Mouse (Mus musculus) T-helper 17 cell (primary cell): Measurements from ENCODE around the gene Sh3glb1.

ENCODE experiments used
- in situ Hi-C, 2 experiments: fragments of 300-600 bp; cut with MboI, MseI; formaldehyde crosslinking; loops; 1 replicate in 1 of 2; 2 replicates in 1 of 2; pipeline ENCODE4 v1.15.1; 2025; ENCODE audit warnings: high pct_unique_total_duplicates in 2 of 2

The Sh3glb1 gene

DNA sequence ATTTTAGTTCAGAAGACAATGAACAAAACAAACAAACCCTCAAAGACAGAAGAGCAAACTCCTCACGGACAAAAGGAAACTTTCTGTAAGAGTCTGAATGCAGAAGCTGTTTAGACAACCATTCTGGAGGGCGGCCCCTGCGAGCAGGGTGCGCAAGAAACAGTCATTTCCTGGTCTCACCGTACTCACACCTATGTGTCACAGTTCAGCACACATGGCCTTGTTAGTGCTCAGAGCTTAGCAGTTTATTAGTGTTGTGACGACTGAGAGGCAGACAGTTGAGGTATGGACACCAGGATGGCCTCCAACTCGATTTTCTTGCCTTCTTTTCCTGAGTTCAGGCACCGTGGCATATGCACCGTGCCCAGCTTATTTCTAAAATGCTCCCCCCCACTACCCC, 4.2 kb downstream of the Sh3glb1 start:
- in situ Hi-C loops: loop anchor here in 1 of 2 experiments (25.0 kb wide), 1 partner anchor 1796 kb away; the partner anchor contains the start of gene Rpf1

GRCm38 (mm10) chr3:144715033-144715432, 5.1 kb downstream of the Sh3glb1 start:
- in situ Hi-C loops: loop anchor here in 1 of 2 experiments (25.0 kb wide), 1 partner anchor 1797 kb away; the partner anchor contains the start of gene Rpf1

DNA sequence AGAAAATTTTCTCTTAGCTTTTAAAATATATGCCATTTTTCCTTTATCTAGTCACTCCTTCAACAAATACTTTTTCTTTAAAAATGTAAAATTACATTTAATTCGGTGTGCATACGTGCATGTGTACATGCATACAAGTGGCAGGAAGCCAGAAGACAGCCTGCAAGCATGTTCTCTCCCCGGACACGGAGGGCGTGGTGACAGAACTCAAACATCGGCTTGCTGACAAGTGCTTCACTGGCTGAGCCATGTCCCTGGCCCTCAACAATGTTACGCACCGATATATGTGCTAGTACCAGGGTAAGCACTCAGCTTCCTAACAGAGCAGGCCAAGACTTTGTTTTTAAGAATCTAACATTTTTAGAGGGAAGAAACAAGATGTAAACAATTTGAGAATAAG, 5.5 kb downstream of the Sh3glb1 start:
- in situ Hi-C loops: loop anchor here in 1 of 2 experiments (5.0 to 25.0 kb wide), 2 partner anchors 262 to 1798 kb away; partner anchors contain the start of gene Rpf1

- in situ Hi-C loops: loop anchor here in 1 of 2 experiments (5.0 to 25.0 kb wide), 2 partner anchors 262 to 1798 kb away; partner anchors contain the start of gene Rpf1
Measured at GRCm38 (mm10) chr3:144714126-144714525, 6.0 kb downstream of the Sh3glb1 start.

DNA sequence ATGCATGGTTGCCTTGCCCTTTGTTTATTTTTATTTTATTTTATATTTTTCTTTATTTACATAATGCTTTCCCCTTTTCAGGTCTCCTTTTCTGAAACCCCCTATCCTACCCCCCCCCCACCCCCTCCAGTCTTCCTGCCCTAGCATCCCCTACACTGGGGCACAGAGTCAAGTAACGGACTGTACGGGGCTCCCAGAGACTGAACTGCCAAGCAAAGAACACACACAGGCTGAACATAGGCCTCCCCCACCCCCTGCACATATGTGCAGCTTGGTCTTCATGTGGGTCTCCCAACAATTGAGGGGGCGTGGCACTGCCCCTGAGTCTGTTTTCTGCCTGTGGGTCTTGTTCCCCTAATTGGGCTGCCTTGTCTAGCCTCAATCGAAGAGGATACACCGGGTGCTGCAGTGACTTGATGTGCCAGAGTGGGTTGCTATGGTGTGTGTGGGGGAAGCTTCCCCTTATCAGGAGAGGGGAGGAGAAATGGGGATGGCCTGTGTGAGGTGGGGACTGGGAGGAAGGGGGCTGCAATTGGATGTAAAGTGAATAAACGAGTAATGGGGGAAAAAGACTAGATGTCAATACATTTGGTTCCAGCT, 8.4 kb downstream of the Sh3glb1 start:
- in situ Hi-C loops: loop anchor here in 1 of 2 experiments (5.0 to 25.0 kb wide), 2 partner anchors 259 to 1801 kb away; partner anchors contain the start of gene Rpf1

- in situ Hi-C loops: loop anchor here in 1 of 2 experiments (25.0 kb wide), 1 partner anchor 1804 kb away; the partner anchor contains the start of gene Rpf1
Measured at GRCm38 (mm10) chr3:144708612-144709011, 11.5 kb downstream of the Sh3glb1 start.

DNA sequence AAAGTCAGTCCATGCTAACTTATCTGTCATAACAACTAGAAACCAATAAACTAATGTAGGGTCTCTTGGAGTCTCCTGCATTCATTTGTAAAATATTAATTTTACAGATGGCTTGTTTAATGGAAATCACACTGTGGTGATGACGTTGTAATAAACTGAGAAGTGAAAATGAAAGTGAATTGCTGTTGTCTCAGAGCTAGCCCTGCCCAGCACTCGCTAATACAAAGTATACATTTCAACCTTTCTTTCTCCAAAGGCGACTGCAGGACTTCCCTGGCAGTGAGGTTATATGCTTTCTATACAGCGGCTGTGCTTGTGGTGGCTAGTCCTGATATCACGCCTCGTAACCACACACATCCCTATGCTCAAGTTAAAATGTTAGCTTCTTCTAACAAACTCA, 16.2 kb downstream of the Sh3glb1 start:
- in situ Hi-C loops: loop anchor here in 1 of 2 experiments (25.0 kb wide), 1 partner anchor 1808 kb away; the partner anchor contains the start of gene Rpf1

GRCm38 (mm10) chr3:144698790-144699433, 21.2 kb downstream of the Sh3glb1 start:
- in situ Hi-C loops: no loop called here

- in situ Hi-C loops: no loop called here
Measured at GRCm38 (mm10) chr3:144697942-144698341, 22.2 kb downstream of the Sh3glb1 start.

- in situ Hi-C loops: no loop called here
Measured at GRCm38 (mm10) chr3:144697154-144697553, 23.0 kb downstream of the Sh3glb1 start.

DNA sequence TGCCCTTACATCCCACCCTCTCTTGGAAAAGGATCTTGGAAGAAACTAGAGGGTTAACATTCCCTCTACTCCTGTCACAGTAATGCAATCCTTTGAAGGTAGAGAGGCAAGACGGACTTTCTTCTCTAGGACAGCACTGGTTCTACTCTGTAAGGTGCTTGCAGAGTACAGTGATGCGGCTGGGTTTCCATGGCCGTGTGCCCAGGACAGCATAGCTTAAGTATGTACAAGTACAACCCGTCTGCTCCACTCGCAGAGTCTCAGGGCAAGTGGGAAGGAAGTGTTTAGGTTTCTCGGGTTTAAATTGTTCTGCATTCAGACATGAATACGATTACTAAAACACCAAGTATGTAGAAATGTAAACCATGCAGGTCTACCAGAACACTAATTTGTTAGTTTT, 25.2 kb downstream of the Sh3glb1 start:
- in situ Hi-C loops: no loop called here

GRCm38 (mm10) chr3:144694040-144694439, 26.1 kb downstream of the Sh3glb1 start:
- in situ Hi-C loops: no loop called here

DNA sequence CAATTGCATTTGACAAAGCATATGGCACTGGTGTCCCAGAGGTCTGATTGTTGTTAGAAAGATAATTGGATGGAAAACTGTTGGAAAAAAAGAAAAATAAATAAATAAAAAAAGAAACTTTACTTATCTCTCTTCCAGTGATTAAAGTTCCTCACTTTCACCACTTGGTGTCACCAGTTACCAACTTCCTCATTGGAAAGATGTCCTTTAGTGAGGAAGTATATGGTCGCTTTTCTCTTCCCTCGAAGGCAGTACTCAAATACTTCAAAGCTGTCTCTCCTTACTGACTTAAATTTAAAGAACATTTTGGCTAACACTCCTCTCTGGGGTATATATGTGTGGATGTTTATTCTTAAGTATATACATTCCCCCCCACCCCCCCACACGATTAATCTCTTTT, 28.1 kb downstream of the Sh3glb1 start:
- in situ Hi-C loops: no loop called here

DNA sequence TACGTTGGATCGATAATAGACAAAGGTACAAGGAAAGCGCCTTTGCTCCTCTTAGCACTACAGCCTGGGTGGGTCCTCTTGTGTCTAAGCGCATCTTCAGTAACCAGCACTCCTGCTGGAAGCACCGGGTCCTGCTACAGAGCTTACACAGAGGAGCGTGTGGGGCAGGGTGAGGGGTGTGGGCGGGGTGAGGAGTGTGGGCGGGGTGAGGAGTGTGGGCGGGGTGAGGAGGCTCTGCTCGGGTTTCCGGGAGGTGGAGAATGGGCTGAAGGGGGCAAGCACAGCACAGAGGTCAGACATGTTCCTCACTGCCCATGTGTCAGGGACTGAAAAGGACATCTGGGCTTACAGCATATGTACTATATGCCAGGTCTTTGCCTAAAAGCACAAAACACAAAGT, 30.9 kb downstream of the Sh3glb1 start:
- in situ Hi-C loops: no loop called here

- in situ Hi-C loops: no loop called here
Measured at GRCm38 (mm10) chr3:144688284-144688683, 31.9 kb downstream of the Sh3glb1 start.

GRCm38 (mm10) chr3:144687618-144688017, 32.5 kb downstream of the Sh3glb1 start:
- in situ Hi-C loops: no loop called here

DNA sequence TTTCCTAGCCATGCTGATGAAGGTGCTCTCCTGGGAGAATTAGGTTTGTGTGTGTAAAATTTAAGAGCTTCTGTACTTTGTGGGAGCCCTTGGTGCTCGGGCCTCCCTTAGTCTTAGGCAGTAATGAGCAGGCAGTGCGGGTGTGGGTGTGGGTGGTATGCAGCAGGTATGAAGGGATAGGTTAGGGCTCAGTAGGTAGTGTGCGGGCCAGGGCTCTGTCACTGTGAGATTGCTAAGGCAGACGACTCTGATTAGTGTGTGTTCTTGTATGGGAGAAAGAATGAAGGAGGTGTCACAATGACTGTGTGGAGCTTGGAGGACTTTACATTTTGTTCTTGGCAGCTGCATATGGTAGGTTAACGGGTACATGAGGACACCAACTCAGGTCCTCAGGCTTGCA, 34.0 kb downstream of the Sh3glb1 start:
- in situ Hi-C loops: no loop called here

DNA sequence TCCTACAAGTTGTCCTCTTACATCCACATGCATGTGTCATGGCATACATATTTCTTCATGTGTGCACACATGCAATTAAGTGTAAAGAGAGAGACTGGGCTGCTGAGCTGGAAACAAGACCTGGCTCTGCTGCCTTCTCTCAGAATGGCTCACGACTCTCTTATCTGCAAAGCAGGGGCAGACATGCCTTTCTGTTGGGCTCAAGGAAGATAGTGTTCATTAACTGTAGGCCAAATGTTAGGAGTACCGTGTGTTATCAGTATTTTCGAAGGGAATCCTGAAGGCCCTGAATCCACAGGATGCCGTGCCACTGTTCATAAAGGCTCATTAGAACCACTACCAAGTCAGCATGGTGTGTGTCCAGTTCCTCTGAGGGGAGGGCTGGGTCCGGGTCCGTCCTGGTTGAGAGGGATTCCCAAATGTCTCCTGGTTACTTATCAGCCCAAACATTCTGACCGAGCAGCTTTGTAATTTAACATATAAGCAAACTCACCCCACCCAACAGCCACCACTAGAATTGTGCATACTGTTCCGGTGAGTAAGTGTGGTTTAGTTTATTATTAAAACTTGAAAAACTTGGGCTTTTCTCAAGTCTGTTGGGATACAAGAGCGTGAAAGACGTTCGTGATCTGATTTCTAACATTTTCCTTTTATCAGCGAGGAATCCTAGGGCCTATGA, 36.9 kb downstream of the Sh3glb1 start:
- in situ Hi-C loops: no loop called here

DNA sequence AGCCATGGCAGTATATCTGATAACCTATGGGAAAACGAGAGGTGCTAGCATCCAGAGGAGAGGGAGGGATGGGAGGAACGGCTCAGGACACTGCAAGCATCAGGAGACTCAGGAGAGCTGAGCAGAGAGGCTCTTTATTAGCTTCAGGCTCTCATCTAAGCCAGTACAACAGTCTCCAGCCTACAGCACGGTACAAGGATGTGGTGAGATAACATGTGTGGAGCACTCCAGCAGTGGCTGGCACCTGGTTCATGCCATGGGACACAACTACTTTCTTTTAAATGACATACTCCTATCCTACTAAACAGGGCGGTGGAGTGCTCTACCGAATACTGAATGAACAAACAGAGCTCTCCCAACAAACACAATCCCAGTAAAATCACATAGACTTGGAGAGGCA, 38.6 kb downstream of the Sh3glb1 start:
- in situ Hi-C loops: no loop called here

GRCm38 (mm10) chr3:144679701-144680159, 40.4 kb downstream of the Sh3glb1 start:
- in situ Hi-C loops: no loop called here

- in situ Hi-C loops: no loop called here
Measured at GRCm38 (mm10) chr3:144679137-144679536, 41.0 kb downstream of the Sh3glb1 start.

- in situ Hi-C loops: no loop called here
Measured at GRCm38 (mm10) chr3:144677751-144678150, 42.4 kb downstream of the Sh3glb1 start.
